Mouse (Mus musculus) forebrain, embryonic 15.5 days (tissue): ENCODE data around the gene Selenot. TPM values are rescaled to one million over a fixed set of nuclear protein-coding genes. Genes with fewer than 3 reads are reported as not detected.

ENCODE experiments used
- polyA plus RNA-seq: library from polyadenylated mRNA; unstranded; fragments of >200 nt; fragmentation: Nextera tagmentation; extraction: Ambion mirVana; gene quantifications from 2 replicates; pipeline ENCODE4 v1.2.1, GENCODE M21; 2015

Gene Selenot
- polyA plus RNA-seq, 1 experiment from 2014 or later = 21.4 TPM

Other genes with a start within 250 kb of the Selenot start
- 8.9 and 9.7 TPM in 2 replicates for gene Tsc22d2, start 161.9 kb upstream of the Selenot start, polyA plus RNA-seq
- 47.1 and 49.5 TPM in 2 replicates for gene Eif2a, start 50.8 kb upstream of the Selenot start, polyA plus RNA-seq
- gene Serp1, start 50.7 kb upstream of the Selenot start, polyA plus RNA-seq = 87.1 and 87.6 TPM in 2 replicates
- gene Erich6, start 60.6 kb downstream of the Selenot start, polyA plus RNA-seq = 0.08 and 0.10 TPM in 2 replicates
- 7.0 and 8.1 TPM in 2 replicates for gene Siah2, start 115.8 kb downstream of the Selenot start, polyA plus RNA-seq
- 0.17 TPM in 1 of 2 replicates, not detected in the other for gene Mindy4b-ps, start 245.7 kb downstream of the Selenot start, polyA plus RNA-seq